Mouse (Mus musculus) E14TG2a.4 (cell line): ENCODE measurements around the gene Maco1.

Experiments used
- H3K27me3 ChIP-seq: 2 replicates; pipeline ENCODE4 v1.6.1; 2014; ENCODE audit warnings: low read length, control low read depth; ENCODE audit not compliant: insufficient read depth
- H3K36me3 ChIP-seq: 2 replicates; pipeline ENCODE4 v1.6.1; 2014; ENCODE audit warnings: low read length, control low read depth; ENCODE audit not compliant: insufficient read depth
- H3K4me1 ChIP-seq: replicated peaks from 2 replicates; pipeline ENCODE4 v1.6.1; 2014; ENCODE audit warnings: low read depth, low read length, control low read depth
- H3K4me3 ChIP-seq: replicated peaks from 2 replicates; pipeline ENCODE4 v1.5.1; 2014; ENCODE audit warnings: mild to moderate bottlenecking, low read length
- H3K9me3 ChIP-seq: 2 replicates; pipeline ENCODE4 v1.6.1; 2014; ENCODE audit warnings: low read length, control low read depth
- CTCF ChIP-seq: conservative IDR thresholded peaks from 2 replicates; pipeline ENCODE4 v1.5.1; 2014; ENCODE audit warnings: low read length
- NANOG ChIP-seq: IDR thresholded peaks from 2 replicates; pipeline ENCODE4 v1.6.1; 2014; ENCODE audit warnings: borderline replicate concordance, low read length, mixed read lengths
- POU5F1 ChIP-seq: IDR thresholded peaks from 2 replicates; pipeline ENCODE4 v1.6.1; 2014; ENCODE audit warnings: low read length, borderline replicate concordance

Gene Maco1

GRCm38 (mm10) chr4:134853259-134853636 lies at the start of gene Maco1:
Maco1 (minus strand) TSS chr4:134853345.
- peaks cover 3% of the 10 kb centered on the region for H3K27me3 ChIP-seq
- H3K9me3 ChIP-seq, result no peaks in the 10 kb centered on the region
- no peak for TF ChIP-seq CTCF
- no peak for TF ChIP-seq POU5F1
- no peak for TF ChIP-seq NANOG
- H3K4me1 ChIP-seq, result peaks cover 73% of the 10 kb centered on the region
- H3K36me3 ChIP-seq, result peaks cover 9% of the 10 kb centered on the region; the same call in 1 of the 2 replicates
- peak within 1 kb of the TSS; percentile 96 for H3K4me3 ChIP-seq

- TF ChIP-seq NANOG, result no peak
- no peak for TF ChIP-seq CTCF
- no peak for TF ChIP-seq POU5F1
- H3K9me3 ChIP-seq, result no peaks in the 10 kb centered on the region
- no peaks in the 10 kb centered on the region for H3K27me3 ChIP-seq
- H3K4me3 ChIP-seq, result no peak overlapping the region
- H3K36me3 ChIP-seq, result peaks cover 99% of the 10 kb centered on the region
- H3K4me1 ChIP-seq, result peaks cover 29% of the 10 kb centered on the region
Measured at GRCm38 (mm10) chr4:134901126-134901525, 48.0 kb upstream of the Maco1 start.

GRCm38 (mm10) chr4:134897256-134897655 lies 44.1 kb upstream of the Maco1 start:
- Histone ChIP-seq H3K36me3 (peaks cover 70% of the 10 kb centered on the region), H3K4me1 (peaks cover 27% of the 10 kb centered on the region), H3K9me3 (no peaks in the 10 kb centered on the region), H3K4me3 (no peak overlapping the region), H3K27me3 (no peaks in the 10 kb centered on the region)
- TF ChIP-seq CTCF (no peak), NANOG (no peak), POU5F1 (no peak)

- H3K27me3 ChIP-seq, result peaks cover 9% of the 10 kb centered on the region; the same call in 1 of the 2 replicates
- TF ChIP-seq CTCF (no peak), POU5F1 (no peak), NANOG (no peak)
- H3K4me3 ChIP-seq, result no peak overlapping the region
- peaks cover 24% of the 10 kb centered on the region for H3K4me1 ChIP-seq
- peaks cover 19% of the 10 kb centered on the region for H3K36me3 ChIP-seq
- H3K9me3 ChIP-seq, result no peaks in the 10 kb centered on the region
Measured at GRCm38 (mm10) chr4:134892096-134892495, 39.0 kb upstream of the Maco1 start.

- peaks cover 38% of the 10 kb centered on the region for H3K4me1 ChIP-seq
- peaks cover 13% of the 10 kb centered on the region for H3K27me3 ChIP-seq
- no peaks in the 10 kb centered on the region for H3K9me3 ChIP-seq
- no peaks in the 10 kb centered on the region for H3K36me3 ChIP-seq
- TF ChIP-seq NANOG (no peak), POU5F1 (no peak), CTCF (no peak)
- no peak overlapping the region for H3K4me3 ChIP-seq
Measured at GRCm38 (mm10) chr4:134884364-134884763, 31.2 kb upstream of the Maco1 start.

- Histone ChIP-seq H3K27me3 (peaks cover 13% of the 10 kb centered on the region), H3K36me3 (no peaks in the 10 kb centered on the region), H3K4me3 (no peak overlapping the region), H3K4me1 (peaks cover 44% of the 10 kb centered on the region), H3K9me3 (no peaks in the 10 kb centered on the region)
- TF ChIP-seq CTCF (no peak), NANOG (no peak), POU5F1 (no peak)
Measured at GRCm38 (mm10) chr4:134883808-134884207, 30.7 kb upstream of the Maco1 start.

- Histone ChIP-seq H3K4me1 (peaks cover 46% of the 10 kb centered on the region), H3K36me3 (no peaks in the 10 kb centered on the region), H3K4me3 (no peak overlapping the region), H3K9me3 (no peaks in the 10 kb centered on the region), H3K27me3 (peaks cover 11% of the 10 kb centered on the region)
- TF ChIP-seq NANOG (no peak), CTCF (peak; percentile 88)
Measured at GRCm38 (mm10) chr4:134883266-134883665, 30.1 kb upstream of the Maco1 start.

GRCm38 (mm10) chr4:134880041-134880440 lies 26.9 kb upstream of the Maco1 start:
- Histone ChIP-seq H3K27me3 (no peaks in the 10 kb centered on the region), H3K36me3 (no peaks in the 10 kb centered on the region), H3K9me3 (no peaks in the 10 kb centered on the region), H3K4me1 (peaks cover 56% of the 10 kb centered on the region), H3K4me3 (peak overlapping the region; percentile 67)
- TF ChIP-seq CTCF (peak; percentile 57), POU5F1 (no peak)

- Histone ChIP-seq H3K36me3 (no peaks in the 10 kb centered on the region), H3K4me3 (peak overlapping the region; percentile 67), H3K4me1 (peaks cover 60% of the 10 kb centered on the region), H3K27me3 (no peaks in the 10 kb centered on the region), H3K9me3 (no peaks in the 10 kb centered on the region)
- no peak for TF ChIP-seq POU5F1
- peak; percentile 70 for TF ChIP-seq CTCF
- TF ChIP-seq NANOG, result no peak
Measured at GRCm38 (mm10) chr4:134879410-134879981, 26.4 kb upstream of the Maco1 start.
